Mouse (Mus musculus): ENCODE measurements around the gene Isyna1. TPM values are rescaled to one million over a fixed set of nuclear protein-coding genes. Genes with fewer than 3 reads are reported as not detected.

The Isyna1 gene
- polyA plus RNA-seq, 1 experiment from 2014 or later, result 175 TPM

DNA sequence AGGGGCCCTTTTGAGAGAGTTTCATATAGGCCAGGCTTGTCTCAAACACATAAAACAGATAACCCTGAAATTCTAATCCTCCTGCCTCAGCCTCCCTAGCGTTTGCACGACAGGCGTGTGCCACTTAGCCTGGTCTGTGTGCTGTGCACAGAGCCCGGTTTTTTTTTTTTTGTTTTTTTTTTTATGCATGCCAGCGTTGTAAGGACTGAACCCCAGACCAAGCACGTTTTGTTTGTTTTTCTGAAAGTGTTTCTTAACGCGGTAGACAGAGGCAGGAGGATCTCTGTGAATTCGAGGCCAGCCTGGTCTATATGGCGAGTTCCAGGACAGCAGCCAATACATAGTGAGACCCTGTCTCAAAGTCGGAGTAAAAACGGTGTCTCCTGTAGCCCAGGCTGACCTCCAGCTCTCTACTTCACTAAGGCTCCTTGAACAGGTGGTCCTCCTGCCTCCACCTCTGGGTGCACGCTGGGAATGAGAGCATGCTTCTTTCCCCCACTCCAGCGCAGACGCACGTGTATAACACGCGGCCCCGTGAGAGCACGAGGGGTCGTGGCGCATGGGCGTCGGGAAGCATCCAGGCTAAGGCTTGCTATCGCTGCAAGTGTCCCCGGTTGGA is 14.7 kb downstream of the Isyna1 start, which contains the start of gene Ssbp4:
Gene Ssbp4, minus strand, starts transcription at position 124 of the 619 bp plus-strand sequence.
- peak within 1 kb of the TSS; percentile 79 for H3K27ac ChIP-seq
- 7% methylated on average over 26 of the region's 26 CpGs for WGBS
- no peaks in the 10 kb centered on the region for H3K36me3 ChIP-seq (replicated peaks)
- peak; percentile 9; the same call in 1 of the 2 replicates for ATAC-seq (replicated peaks)
- peak within 1 kb of the TSS; percentile 86 for H3K9ac ChIP-seq
- H3K4me1 ChIP-seq, result peaks cover 66% of the 10 kb centered on the region
- H3K27me3 ChIP-seq (replicated peaks), result no peaks in the 10 kb centered on the region
- peak within 1 kb of the TSS; percentile 76 for H3K4me3 ChIP-seq
- peak within 1 kb of the TSS; percentile 86 for H3K4me2 ChIP-seq
- no peaks in the 10 kb centered on the region for H3K9me3 ChIP-seq

DNA sequence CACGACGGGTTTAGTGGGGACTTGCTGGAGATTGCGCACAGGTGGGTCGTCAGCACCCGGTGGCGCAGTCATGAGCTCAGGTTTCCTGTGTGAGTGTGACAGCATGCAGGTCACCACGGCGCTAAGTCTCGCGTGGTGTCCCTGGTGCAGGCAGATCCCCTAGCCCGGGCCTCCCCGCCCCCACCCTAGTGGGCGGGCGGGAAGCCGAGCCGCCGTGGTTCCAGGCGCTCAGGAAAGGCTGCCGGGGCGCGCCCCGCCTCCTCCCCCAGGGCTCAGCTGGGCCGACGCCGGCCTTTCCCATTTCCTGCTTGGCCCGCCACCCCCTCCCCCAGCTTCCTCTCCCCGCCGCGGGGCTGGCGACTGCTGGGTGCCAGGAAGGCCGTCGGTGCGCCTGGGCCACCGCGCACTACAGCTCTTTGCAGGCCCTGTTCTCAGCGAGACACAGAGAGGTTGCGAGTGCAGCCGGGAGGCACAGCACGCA is 15.2 kb downstream of the Isyna1 start:
- H3K4me1 ChIP-seq, result peaks cover 66% of the 10 kb centered on the region
- 0 out of 2 replicates have a peak overlapping the region, but pooled peaks have one; percentile 27 for H3K9ac ChIP-seq
- no peaks in the 10 kb centered on the region for H3K27me3 ChIP-seq (replicated peaks)
- ATAC-seq (replicated peaks), result peak; percentile 29
- H3K4me3 ChIP-seq, result peak overlapping the region; percentile 76
- WGBS, result 1% methylated on average over 39 of the region's 39 CpGs
- peak overlapping the region; percentile 79 for H3K27ac ChIP-seq
- H3K4me2 ChIP-seq, result peak overlapping the region; percentile 86
- H3K36me3 ChIP-seq (replicated peaks), result no peaks in the 10 kb centered on the region
- no peaks in the 10 kb centered on the region for H3K9me3 ChIP-seq

- WGBS, result 1% methylated on average over 40 of the region's 45 CpGs
- H3K4me1 ChIP-seq, result peaks cover 59% of the 10 kb centered on the region
Observed at GRCm38 (mm10) chr8:70609849-70610795, 15.9 kb downstream of the Isyna1 start.

GRCm38 (mm10) chr8:70610796-70611771 is 16.9 kb downstream of the Isyna1 start:
- 0 out of 2 replicates have a peak, but pooled peaks have one; percentile 5 for ATAC-seq (replicated peaks)
- WGBS, result under 1% methylated on average over 54 of the region's 54 CpGs
- H3K9ac ChIP-seq, result peak overlapping the region; percentile 39; the same call in 1 of the 2 replicates
- peak overlapping the region; percentile 86 for H3K4me2 ChIP-seq
- H3K4me1 ChIP-seq, result peaks cover 52% of the 10 kb centered on the region
- no peaks in the 10 kb centered on the region for H3K36me3 ChIP-seq (replicated peaks)
- H3K27me3 ChIP-seq (replicated peaks), result no peaks in the 10 kb centered on the region
- no peaks in the 10 kb centered on the region for H3K9me3 ChIP-seq
- peak overlapping the region; percentile 76 for H3K4me3 ChIP-seq
- H3K27ac ChIP-seq, result peak overlapping the region; percentile 79

More at GRCm38 (mm10) chr8:70609849-70610795, 15.9 kb downstream of the Isyna1 start:
- Histone ChIP-seq H3K36me3 (replicated peaks) (no peaks in the 10 kb centered on the region), H3K27me3 (replicated peaks) (no peaks in the 10 kb centered on the region), H3K4me2 (peak overlapping the region; percentile 86), H3K27ac (peak overlapping the region; percentile 79), H3K9ac (0 out of 2 replicates have a peak overlapping the region, but pooled peaks have one; percentile 25), H3K9me3 (no peaks in the 10 kb centered on the region), H3K4me3 (peak overlapping the region; percentile 76)
- ATAC-seq (replicated peaks), result peak; percentile 16

- Histone ChIP-seq H3K27me3 (replicated peaks) (no peaks in the 10 kb centered on the region), H3K27ac (peak overlapping the region; percentile 50), H3K36me3 (replicated peaks) (no peaks in the 10 kb centered on the region), H3K9ac (peak overlapping the region; percentile 39; the same call in 1 of the 2 replicates), H3K4me3 (peak overlapping the region; percentile 76), H3K9me3 (no peaks in the 10 kb centered on the region), H3K4me2 (peak overlapping the region; percentile 86), H3K4me1 (peaks cover 45% of the 10 kb centered on the region)
- ATAC-seq (replicated peaks), result no peak
- 0% methylated on average over 6 of the region's 6 CpGs for WGBS
Observed at GRCm38 (mm10) chr8:70611849-70612248, 17.7 kb downstream of the Isyna1 start.

DNA sequence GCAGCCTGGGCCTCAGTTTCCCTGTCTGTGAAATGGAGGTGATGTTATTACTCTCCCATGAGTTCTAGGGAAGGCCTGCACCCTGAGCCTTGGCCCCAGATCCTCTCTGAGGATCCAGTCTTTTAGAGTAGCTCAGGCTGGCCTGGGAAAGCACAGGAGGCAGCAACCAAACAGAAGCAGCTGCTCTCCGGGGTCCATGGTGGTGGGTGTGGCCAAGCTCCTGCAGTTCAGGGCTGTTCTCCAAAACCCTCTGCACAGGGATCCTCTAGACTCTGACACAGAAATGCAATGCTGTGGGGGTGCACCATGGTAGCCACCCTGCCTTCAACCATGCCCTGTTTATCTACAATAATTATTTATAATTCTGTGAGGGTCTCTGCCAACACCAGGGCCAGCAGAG is 19.6 kb downstream of the Isyna1 start:
- WGBS, result 32% methylated on average over 1 of the region's 1 CpGs
- H3K4me3 ChIP-seq, result no peak overlapping the region
- no peak overlapping the region for H3K9ac ChIP-seq
- no peak overlapping the region for H3K27ac ChIP-seq
- no peaks in the 10 kb centered on the region for H3K9me3 ChIP-seq
- no peak overlapping the region for H3K4me2 ChIP-seq
- H3K4me1 ChIP-seq, result peaks cover 31% of the 10 kb centered on the region
- no peak for ATAC-seq (replicated peaks)
- H3K36me3 ChIP-seq (replicated peaks), result no peaks in the 10 kb centered on the region
- no peaks in the 10 kb centered on the region for H3K27me3 ChIP-seq (replicated peaks)

- 77% methylated on average over 5 of the region's 5 CpGs for WGBS
- H3K36me3 ChIP-seq (replicated peaks), result no peaks in the 10 kb centered on the region
- ATAC-seq (replicated peaks), result no peak
Observed at GRCm38 (mm10) chr8:70614469-70614868, 20.3 kb downstream of the Isyna1 start.

DNA sequence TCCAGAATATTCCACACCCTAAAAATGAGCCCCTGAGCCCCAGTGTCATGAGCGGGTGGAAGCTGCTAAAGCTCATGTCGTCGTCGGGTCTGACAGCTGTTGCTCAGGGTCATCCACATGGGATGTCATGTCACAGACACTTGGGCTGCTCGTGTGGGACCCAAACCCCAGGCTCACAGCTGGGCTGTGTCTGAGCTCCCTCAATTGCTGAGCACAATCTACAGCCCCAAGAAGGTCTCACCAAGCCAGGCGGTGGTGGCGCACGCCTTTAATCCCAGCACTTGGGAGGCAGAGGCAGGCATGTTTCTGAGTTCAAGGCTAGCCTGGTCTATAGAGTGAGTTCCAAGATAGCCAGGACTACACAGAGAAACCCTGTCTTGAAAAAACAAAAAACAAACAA is 21.1 kb downstream of the Isyna1 start:
- Histone ChIP-seq H3K9me3 (no peaks in the 10 kb centered on the region), H3K9ac (no peak overlapping the region), H3K4me2 (no peak overlapping the region), H3K27ac (no peak overlapping the region), H3K4me1 (peaks cover 16% of the 10 kb centered on the region), H3K27me3 (replicated peaks) (no peaks in the 10 kb centered on the region), H3K4me3 (no peak overlapping the region), H3K36me3 (replicated peaks) (no peaks in the 10 kb centered on the region)
- ATAC-seq (replicated peaks), result no peak
- 88% methylated on average over 8 of the region's 8 CpGs for WGBS

More at GRCm38 (mm10) chr8:70614469-70614868, 20.3 kb downstream of the Isyna1 start:
- Histone ChIP-seq H3K4me1 (peaks cover 24% of the 10 kb centered on the region), H3K9ac (no peak overlapping the region), H3K9me3 (no peaks in the 10 kb centered on the region), H3K27ac (no peak overlapping the region), H3K4me2 (no peak overlapping the region), H3K27me3 (replicated peaks) (no peaks in the 10 kb centered on the region), H3K4me3 (no peak overlapping the region)

DNA sequence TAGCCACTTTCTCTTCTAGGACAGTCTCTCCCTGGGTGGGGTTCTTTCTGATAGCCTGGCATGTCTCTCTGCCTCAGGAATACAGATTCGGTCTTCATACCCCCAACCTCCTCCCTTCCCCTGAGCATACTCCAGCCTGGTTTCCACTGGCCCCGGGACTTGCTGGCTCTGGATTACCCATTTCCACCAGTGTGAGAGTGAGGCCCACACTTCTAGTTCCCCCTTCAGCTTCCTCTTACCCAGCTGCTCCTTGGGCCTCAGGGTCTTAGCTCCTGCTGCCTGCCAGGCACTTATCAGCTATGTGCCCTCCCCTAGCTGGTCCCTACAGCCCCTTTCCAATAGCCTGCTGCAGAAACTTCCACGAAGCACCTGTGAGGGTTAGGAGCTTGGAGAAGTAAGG is 21.7 kb downstream of the Isyna1 start, which contains the start of gene Lrrc25:
Gene Lrrc25, plus strand, starts transcription at position 262 of the 400 bp plus-strand sequence.
- Histone ChIP-seq H3K36me3 (replicated peaks) (no peaks in the 10 kb centered on the region), H3K9ac (no peak within 1 kb of the TSS), H3K27ac (no peak within 1 kb of the TSS), H3K9me3 (no peaks in the 10 kb centered on the region), H3K27me3 (replicated peaks) (no peaks in the 10 kb centered on the region), H3K4me3 (no peak within 1 kb of the TSS), H3K4me1 (peaks cover 10% of the 10 kb centered on the region), H3K4me2 (no peak within 1 kb of the TSS)
- WGBS, result 88% methylated on average over 3 of the region's 3 CpGs
- no peak for ATAC-seq (replicated peaks)

DNA sequence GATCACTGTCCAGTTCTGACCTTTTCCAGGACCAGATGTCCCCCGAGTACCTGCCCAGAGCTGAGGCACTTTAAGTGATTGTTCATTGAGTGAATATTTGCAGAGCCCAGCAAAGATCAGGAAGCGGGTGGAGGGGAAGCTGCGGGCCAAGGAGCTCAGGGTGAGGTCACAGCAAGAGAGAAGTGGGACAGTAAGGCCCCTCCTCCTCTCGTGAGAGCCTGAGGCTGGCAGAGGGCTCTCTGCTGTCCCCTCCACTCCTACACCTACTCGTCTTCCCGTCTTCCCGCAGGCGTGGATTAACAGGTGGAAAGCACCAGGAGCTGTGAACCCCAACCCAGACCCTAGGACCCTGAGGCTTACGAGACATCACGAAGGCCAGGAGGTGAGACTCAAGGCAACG is 22.5 kb downstream of the Isyna1 start:
- H3K4me3 ChIP-seq, result no peak overlapping the region
- peaks cover 2% of the 10 kb centered on the region; the same call in 1 of the 2 replicates for H3K27me3 ChIP-seq (replicated peaks)
- no peak for ATAC-seq (replicated peaks)
- H3K36me3 ChIP-seq (replicated peaks), result no peaks in the 10 kb centered on the region
- H3K9ac ChIP-seq, result no peak overlapping the region
- no peak overlapping the region for H3K4me2 ChIP-seq
- H3K27ac ChIP-seq, result no peak overlapping the region
- no peaks in the 10 kb centered on the region for H3K9me3 ChIP-seq
- H3K4me1 ChIP-seq, result peaks cover 2% of the 10 kb centered on the region
- 60% methylated on average over 11 of the region's 11 CpGs for WGBS

GRCm38 (mm10) chr8:70617985-70618384 is 23.8 kb downstream of the Isyna1 start:
- Histone ChIP-seq H3K9ac (no peak overlapping the region), H3K36me3 (replicated peaks) (no peaks in the 10 kb centered on the region), H3K27ac (no peak overlapping the region), H3K4me1 (no peaks in the 10 kb centered on the region), H3K9me3 (no peaks in the 10 kb centered on the region), H3K4me2 (no peak overlapping the region), H3K27me3 (replicated peaks) (peaks cover 8% of the 10 kb centered on the region; the same call in 1 of the 2 replicates), H3K4me3 (no peak overlapping the region)
- no peak for ATAC-seq (replicated peaks)
- 80% methylated on average over 11 of the region's 11 CpGs for WGBS
